Mouse (Mus musculus): ENCODE results near the gene Notum.

Notum gene

DNA sequence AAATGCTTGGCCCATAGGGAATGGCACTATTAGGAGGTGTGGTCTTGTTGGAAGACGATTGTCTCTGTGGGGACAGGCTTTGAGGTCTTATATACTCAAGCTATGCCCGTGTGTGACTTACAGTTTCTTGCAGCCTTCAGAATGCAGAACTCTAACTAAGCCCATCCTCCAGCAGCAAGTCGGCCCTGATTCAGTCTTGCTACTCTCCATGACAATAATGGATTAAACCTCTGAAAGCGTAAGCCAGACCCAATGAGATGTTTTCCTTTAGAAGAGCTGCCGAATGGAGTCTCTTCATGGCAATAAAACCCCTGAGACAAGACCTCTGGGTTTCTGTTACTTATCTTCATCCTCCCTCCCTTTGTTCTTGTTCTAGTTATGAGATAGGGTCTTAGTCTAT lies 26.2 kb downstream of the Notum start:
- no peak for DNase-seq (ENCODE audit: low spot score in 2 of 2)

DNA sequence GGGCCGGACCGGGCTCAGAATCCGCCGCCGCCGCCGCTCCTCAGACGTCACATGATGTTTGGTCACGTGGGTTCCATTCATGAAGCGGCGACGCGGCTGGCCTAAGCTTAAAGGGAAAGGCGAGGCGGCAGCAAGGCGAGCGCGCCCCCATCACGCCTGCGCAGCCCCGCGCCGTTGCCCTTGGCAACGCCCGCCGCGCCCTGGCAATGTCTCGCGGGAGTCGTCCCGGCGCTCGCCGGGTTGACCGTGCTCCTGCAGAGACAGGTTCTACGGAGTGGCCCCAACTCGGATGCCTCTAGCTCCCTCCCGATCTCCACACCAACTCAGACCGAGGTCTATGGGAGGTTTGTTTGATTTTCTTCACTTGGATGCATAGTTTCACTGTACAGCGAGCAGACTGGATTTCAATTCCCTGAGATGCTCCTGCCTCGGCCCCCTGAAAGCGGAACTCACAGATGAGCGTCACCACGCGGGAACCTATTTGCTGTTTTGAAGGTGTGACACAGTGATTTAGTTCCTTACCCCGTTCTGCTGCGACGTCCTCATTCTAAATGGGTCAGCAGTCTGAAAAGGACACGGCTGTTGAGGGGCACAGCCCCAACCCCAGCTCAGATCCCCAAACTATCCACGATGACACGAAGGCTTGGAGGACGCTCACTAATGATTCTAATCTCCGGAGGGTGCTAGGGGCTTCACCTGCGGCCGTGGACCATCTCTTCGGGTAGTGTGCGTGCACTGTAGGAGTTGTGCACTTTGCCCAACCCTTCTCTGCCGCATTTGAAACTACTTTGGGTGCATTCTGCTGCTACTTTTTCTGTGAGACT lies 27.2 kb downstream of the Notum start, which contains the start of gene Mafg:
Gene Mafg (minus strand): TSS at position 81 of the 824 bp plus-strand sequence.
- peak; percentile 89 to 92 for DNase-seq (ENCODE audit: low spot score in 2 of 2)

GRCm38 (mm10) chr11:120632559-120633519 lies 28.1 kb downstream of the Notum start:
- peak; percentile 69 to 79 for DNase-seq (ENCODE audit: low spot score in 2 of 2)

- peak; percentile 30 to 65 for DNase-seq (ENCODE audit: low spot score in 2 of 2)
These were observed 29.1 kb downstream of the Notum start for GRCm38 (mm10) chr11:120631726-120632448.

DNA sequence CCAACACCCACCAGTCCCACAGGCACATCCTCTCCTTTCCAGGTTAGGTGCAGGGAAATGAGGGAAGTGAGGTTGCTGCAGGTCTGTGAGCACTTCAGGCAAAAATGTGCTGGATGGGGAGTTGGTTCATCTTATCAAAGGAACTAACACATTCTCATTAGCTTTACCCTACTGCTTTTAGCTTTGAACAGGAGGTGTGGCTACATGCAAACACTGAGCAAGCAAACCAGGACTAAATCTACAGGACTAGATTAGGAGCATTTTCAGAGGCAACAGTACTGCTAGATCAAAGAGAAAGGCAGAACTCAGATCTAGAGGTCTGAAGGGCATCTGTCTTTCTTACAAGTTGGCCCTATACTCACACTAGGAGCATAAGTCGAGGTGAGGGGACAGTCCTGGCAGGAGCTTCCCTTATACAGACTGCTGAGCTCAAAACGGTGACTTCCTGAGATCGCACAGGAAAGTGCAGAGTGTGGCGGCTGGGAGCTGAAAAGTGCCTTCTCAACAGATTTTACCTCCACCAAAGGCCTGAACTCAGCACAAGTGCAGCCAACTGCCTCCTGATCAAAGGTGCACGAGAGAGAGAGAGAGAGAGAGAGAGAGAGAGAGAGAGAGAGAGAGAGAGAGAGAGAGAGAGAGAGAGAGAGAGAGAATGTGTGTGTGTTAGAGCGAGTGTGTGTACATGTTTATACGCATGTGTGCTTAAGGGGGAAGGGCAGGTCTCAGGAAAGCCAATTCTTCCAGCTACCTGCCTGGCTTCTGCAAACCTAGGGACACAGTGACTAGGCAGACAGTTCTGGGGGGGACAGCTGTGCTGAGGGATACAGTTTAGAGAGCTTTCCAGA lies 29.9 kb downstream of the Notum start:
- no peak for DNase-seq (ENCODE audit: low spot score in 2 of 2)

DNA sequence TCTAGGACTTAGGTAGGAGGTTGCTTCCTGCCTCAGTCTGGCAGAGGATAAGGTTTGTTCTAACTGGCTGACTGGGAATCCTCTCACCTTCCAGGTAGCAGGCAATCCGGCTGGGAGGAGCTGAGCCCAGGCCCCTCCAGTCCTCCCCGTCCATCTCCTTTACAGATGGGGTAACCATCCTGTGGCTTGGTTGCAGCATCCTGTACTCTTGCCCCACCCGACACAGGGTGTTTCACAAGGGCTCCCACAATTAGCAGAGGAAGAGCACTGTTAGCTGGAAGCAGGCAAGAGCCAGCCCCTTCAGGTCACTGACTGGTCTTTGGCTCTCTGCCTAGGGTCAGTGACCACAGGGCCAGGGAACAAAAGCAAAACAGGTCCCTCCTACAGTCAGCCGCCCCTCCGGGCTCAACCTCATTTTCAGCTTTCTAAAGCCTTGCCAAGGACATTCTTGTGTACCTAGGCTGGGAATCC lies 30.5 kb downstream of the Notum start:
- peak; percentile 24 to 64 for DNase-seq (ENCODE audit: low spot score in 2 of 2)

DNA sequence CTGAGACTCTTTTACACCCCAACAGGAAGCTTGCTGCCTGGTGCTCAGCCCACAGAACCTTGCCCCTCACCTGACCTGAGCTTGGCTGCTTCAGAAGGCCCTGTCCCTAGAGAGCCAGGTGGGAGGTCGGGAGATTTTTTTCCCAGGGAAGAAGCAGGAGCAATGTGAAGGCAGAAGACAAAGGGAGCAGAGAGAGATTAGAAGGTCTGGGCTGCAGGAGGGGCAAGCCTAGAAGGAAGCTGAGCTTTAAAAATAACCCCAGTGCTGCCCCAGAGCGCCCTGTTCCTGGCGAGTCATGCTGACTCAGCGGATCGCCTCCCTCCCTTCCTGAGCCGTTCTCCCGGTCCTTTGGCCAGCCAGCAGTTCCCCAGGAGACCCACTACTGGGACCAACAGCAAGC lies 31.1 kb downstream of the Notum start:
- peak; percentile 59 to 66 for DNase-seq (ENCODE audit: low spot score in 2 of 2)

DNA sequence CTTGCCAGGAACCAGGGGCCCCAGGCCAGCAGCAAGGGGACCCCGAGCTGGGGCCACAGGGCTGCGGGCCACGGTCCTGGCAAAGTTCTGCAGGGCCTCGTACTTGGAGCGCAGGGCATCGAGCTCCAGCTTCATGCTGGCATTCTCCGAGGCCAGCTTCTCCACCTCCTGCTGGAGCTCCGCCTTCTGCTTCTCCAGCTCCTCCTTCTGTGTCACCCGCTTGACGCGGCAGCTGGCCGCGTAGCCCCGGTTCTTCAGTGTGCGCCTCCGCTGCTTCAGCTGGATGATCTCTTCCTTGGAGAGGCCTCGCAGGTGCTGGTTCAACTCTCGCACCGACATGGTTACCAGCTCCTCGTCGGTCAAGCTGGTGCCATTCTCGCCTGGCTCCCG lies 31.6 kb downstream of the Notum start:
- peak; percentile 72 to 76 for DNase-seq (ENCODE audit: low spot score in 2 of 2)

DNA sequence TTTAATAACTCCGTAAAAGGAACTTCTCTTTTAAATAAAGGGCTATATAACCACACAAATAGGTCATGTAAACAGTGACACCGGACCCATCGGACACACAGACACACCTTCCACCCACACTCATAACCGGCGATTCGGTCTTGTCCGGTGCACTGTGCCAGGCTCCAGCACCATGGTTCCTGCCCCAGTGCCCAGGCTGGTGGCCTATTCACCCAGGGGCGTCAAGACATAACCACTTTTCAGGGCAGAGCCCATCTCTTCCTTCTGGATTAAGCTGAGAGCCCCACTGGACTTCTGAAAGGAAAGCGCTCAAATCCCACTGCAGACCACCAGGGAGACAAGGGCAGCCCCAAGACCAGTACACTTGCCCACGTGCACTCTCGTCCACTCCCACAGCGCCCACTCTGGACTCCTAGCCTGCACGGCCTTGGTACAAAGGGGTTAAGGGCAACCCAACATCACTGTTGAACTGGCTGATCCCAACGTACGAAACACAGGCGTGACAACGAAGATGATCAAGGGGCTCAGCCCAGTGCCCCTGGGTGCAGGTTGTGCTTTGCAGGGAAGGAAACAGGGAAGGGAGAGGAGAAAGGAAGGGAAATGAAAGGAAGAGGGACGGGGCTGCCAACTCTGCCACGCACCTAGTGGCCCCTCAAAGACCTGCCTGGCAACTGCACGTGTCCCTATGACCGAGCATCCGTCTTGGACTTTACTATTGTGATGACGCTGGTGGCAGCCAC lies 32.2 kb downstream of the Notum start:
- no peak for DNase-seq (ENCODE audit: low spot score in 2 of 2)

- DNase-seq (ENCODE audit: low spot score in 2 of 2) = peak; percentile 79 to 83
These were observed 33.3 kb downstream of the Notum start for GRCm38 (mm10) chr11:120627468-120628300.

- no peak for DNase-seq (ENCODE audit: low spot score in 2 of 2)
These were observed 34.0 kb downstream of the Notum start for GRCm38 (mm10) chr11:120626785-120627467.

- no peak for DNase-seq (ENCODE audit: low spot score in 2 of 2)
These were observed 35.7 kb downstream of the Notum start, which contains the start of gene Sirt7 for GRCm38 (mm10) chr11:120625152-120625775. Sirt7 (minus strand) TSS chr11:120625240.

DNA sequence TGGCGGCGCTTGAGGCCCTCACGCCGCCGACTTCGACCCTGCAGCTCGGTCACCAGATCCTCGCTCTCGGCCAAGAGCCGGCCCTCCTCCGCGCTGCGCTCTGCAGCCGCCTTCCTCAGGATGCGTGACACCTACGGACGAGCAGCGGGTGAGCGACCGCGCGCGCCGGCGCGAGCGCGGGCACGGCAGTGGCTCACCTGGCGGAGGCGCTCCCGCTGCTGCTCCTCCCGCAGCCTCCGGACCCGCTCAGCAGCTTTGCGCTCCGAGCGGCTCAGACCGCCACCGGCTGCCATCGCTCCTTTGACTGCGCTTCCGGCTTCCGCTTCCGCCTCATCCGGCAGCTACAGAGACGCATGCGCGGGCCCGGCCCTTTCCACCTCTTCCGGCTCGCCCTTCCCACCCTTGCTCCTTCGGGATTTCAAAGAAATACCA lies 36.3 kb downstream of the Notum start:
- DNase-seq (ENCODE audit: low spot score in 2 of 2) = peak; percentile 87 to 88

DNA sequence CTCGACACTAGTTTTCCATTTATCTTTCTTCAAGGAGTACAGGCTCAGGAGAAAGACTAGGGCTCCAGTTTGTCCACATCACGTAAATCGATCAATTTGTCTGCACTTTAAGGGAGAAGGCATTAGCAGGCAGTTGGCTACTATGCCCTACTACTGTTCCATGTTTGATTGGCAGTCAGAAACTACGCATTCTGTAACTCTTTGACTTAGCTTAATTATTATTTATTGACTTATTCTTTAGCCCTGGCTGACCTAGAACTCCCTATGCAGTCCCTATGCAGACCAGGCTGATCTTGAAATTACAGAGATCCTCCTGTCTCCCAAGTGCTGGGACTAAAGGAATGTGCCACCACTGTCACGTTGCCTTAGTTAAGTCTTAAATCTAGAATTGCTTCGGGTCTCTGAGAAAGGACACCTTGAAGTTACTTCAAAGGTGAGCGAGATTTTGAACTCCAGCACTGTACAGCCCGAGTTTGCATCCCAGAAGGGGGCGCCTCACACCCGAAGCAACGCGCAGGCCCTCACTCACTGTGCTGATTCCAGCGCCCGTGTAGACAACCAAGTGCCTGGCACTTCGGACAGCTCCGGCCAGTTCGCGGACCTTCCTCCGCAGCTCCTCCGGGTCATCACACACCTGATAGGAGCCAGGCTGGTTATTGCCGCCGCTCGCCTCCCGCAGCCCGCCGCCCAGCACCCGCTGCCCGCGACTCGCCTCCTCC lies 36.9 kb downstream of the Notum start:
- DNase-seq (ENCODE audit: low spot score in 2 of 2) = peak; percentile 75 to 78

DNA sequence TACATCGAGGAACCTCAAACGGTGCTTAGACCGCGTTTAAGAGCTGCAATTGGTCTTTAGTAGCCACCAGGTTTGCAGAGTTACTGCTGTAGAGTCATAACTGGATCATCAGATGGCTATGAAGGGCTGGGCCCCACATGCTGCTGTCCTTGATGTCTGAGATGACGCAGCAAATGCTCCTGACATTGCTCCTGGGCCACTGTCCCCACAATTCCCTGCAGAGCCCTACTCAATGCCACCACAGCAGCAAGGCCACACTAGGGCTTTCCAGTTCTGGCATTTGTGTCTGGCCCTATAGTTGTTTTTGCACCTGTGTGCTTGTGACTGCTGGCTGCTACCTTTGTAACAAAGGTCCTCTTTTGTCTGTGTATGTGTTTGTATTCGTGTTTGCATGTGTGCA lies 38.2 kb downstream of the Notum start:
- DNase-seq (ENCODE audit: low spot score in 2 of 2) = no peak

GRCm38 (mm10) chr11:120620195-120620594 lies 40.8 kb downstream of the Notum start:
- DNase-seq (ENCODE audit: low spot score in 2 of 2) = no peak
